Mouse (Mus musculus): ENCODE data around the gene Grap. TPM values are rescaled to one million over a fixed set of nuclear protein-coding genes. Genes with fewer than 3 reads are reported as not detected.

The Grap gene
- polyA plus RNA-seq, 1 experiment from 2014 or later: 14.5 TPM

DNA sequence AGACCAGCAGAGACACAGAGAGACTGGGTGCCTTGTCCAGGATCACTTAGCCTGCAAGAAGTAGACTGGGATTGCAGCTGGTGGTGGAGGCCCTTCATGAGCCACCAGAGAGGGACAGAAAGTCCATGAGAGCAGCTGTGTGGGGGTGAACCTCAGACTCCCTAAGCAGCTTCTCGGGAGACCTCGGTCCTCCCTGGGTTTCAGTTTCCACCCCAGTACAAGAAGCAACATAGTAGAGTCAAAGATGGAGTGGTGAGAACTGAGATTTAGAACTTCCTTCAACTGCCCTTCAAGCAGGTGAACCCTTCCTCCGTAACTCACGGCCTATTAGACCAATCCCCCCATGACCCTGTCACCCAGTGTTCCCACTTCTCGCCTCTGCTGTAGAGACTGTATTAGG is 9.1 kb downstream of the Grap start:
- Histone ChIP-seq H3K9ac (no peak overlapping the region), H3K36me3 (no peaks in the 10 kb centered on the region), H3K27me3 (no peaks in the 10 kb centered on the region), H3K27ac (no peak overlapping the region), H3K4me1 (0 out of 2 replicates have a peak, but pooled peaks cover 2% of the 10 kb centered on the region), H3K9me3 (no peaks in the 10 kb centered on the region), H3K4me3 (no peak overlapping the region), H3K4me2 (no peak overlapping the region)
- WGBS: 87% methylated on average over 5 of the region's 5 CpGs
- ATAC-seq (ENCODE audit: insufficient number of reproducible peaks, low FRiP score, low TSS enrichment, low read depth): no peak

- H3K36me3 ChIP-seq: no peaks in the 10 kb centered on the region
- no peaks in the 10 kb centered on the region for H3K27me3 ChIP-seq
- H3K9me3 ChIP-seq: no peaks in the 10 kb centered on the region
- no peak overlapping the region for H3K4me3 ChIP-seq
- H3K27ac ChIP-seq: no peak overlapping the region
- H3K4me1 ChIP-seq: no peaks in the 10 kb centered on the region
- H3K9ac ChIP-seq: no peak overlapping the region
- H3K4me2 ChIP-seq: no peak overlapping the region
- 81% methylated on average over 4 of the region's 4 CpGs for WGBS
- ATAC-seq (ENCODE audit: insufficient number of reproducible peaks, low FRiP score, low TSS enrichment, low read depth): no peak
Measured at GRCm38 (mm10) chr11:61665401-61665800, 12.3 kb downstream of the Grap start.

- Histone ChIP-seq H3K27me3 (no peaks in the 10 kb centered on the region), H3K4me3 (no peak overlapping the region), H3K4me1 (no peaks in the 10 kb centered on the region), H3K36me3 (no peaks in the 10 kb centered on the region), H3K9me3 (no peaks in the 10 kb centered on the region), H3K4me2 (no peak overlapping the region), H3K27ac (no peak overlapping the region), H3K9ac (no peak overlapping the region)
- no peak for ATAC-seq (ENCODE audit: insufficient number of reproducible peaks, low FRiP score, low TSS enrichment, low read depth)
- WGBS: 44% methylated on average over 7 of the region's 7 CpGs
Measured at GRCm38 (mm10) chr11:61665991-61666799, 13.1 kb downstream of the Grap start.

DNA sequence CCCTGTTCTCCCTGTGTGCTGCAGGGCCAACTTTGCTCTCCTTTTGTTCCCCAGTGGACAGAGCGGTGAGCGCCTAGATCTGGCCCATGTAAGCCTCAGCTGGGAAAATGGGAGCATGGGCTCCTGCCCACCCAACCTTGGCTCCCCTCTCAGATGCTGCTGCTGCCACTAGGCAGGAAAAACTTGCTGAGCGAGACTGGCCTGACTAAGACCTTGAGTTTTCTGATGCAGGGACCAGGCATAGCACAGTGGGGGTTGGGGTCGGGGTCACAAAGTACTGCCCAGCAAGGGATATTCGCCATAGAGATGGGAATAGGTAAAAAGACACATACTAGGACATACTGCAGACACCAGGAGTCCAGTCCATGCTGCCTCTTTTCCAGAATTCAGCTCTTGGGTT is 14.2 kb downstream of the Grap start:
- Histone ChIP-seq H3K27me3 (no peaks in the 10 kb centered on the region), H3K4me1 (no peaks in the 10 kb centered on the region), H3K4me3 (no peak overlapping the region), H3K9ac (no peak overlapping the region), H3K9me3 (no peaks in the 10 kb centered on the region), H3K36me3 (no peaks in the 10 kb centered on the region), H3K4me2 (no peak overlapping the region), H3K27ac (no peak overlapping the region)
- no peak for ATAC-seq (ENCODE audit: insufficient number of reproducible peaks, low FRiP score, low TSS enrichment, low read depth)
- WGBS: 84% methylated on average over 5 of the region's 5 CpGs

DNA sequence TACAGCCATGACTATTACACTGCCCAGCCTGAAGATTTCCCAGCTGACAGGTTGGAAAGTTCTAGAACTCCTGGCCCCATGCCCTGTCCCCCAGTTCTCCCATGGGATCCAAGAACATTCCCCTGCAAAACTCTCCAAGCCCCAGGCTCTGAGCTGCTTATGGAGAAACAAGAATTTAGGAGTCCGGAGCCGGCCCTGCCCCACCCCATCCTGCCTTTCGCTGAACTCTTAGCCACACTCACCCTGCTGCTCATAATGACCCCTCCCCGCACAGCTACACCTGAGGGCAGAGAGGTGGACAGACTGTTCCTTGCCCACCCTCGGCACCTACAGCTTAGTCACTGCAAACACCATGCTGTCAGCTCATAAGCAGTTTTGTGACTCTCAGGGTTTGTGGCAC is 14.7 kb downstream of the Grap start:
- WGBS: 55% methylated on average over 5 of the region's 5 CpGs

DNA sequence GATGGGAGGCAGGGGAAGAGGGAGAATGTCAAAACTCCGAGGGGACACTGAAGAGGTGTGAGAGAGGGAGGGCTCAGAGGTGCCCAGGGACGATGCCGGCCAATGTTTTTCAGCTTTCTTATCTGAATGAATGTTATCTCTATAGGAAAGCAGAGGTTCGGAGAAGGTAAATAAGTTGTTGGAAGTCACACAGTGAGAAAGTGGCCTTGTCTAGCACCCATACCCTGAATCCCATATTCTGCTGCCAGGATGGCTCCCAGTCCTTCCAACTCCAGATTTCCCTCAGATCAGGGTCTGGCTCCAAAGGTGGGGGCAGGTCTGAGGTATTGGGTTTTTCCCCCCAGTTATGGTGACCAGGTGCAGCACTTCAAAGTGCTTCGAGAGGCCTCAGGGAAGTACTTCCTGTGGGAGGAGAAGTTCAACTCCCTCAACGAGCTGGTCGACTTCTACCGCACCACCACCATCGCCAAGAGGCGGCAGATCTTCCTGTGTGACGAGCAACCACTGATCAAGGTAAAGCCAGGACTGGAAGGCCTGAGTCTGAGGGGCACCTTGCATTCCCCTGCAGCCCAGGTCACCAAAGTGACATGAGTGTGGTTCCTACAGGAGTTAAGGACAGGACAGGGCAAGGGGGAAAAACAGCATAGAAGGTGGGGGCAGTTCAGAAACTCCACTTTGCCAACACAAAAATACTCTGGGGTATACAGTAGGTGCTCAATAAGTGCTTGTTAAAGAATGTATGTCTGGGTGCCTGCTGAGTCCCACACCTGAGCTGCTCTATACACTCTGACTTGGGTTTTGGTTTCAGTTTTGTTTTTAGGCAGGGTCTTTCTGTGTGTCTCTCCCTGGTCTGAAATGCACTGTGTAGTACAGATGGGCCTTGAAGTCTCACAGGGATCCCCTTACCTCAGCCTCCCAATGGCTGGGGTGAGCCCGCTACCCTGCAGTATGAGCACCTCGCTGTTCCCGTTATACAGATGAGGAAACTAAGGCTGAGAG is 16.7 kb downstream of the Grap start:
- Histone ChIP-seq H3K9ac (no peak overlapping the region), H3K9me3 (no peaks in the 10 kb centered on the region), H3K36me3 (no peaks in the 10 kb centered on the region), H3K27ac (no peak overlapping the region), H3K27me3 (no peaks in the 10 kb centered on the region), H3K4me1 (peaks cover 12% of the 10 kb centered on the region), H3K4me3 (no peak overlapping the region), H3K4me2 (no peak overlapping the region)
- WGBS: 60% methylated on average over 14 of the region's 14 CpGs
- ATAC-seq (ENCODE audit: insufficient number of reproducible peaks, low FRiP score, low TSS enrichment, low read depth): no peak

More for the DNA sequence above, 14.7 kb downstream of the Grap start:
- Histone ChIP-seq H3K4me1 (no peaks in the 10 kb centered on the region), H3K27me3 (no peaks in the 10 kb centered on the region), H3K4me3 (no peak overlapping the region), H3K4me2 (no peak overlapping the region), H3K9ac (no peak overlapping the region), H3K36me3 (no peaks in the 10 kb centered on the region), H3K27ac (no peak overlapping the region), H3K9me3 (no peaks in the 10 kb centered on the region)
- no peak for ATAC-seq (ENCODE audit: insufficient number of reproducible peaks, low FRiP score, low TSS enrichment, low read depth)

DNA sequence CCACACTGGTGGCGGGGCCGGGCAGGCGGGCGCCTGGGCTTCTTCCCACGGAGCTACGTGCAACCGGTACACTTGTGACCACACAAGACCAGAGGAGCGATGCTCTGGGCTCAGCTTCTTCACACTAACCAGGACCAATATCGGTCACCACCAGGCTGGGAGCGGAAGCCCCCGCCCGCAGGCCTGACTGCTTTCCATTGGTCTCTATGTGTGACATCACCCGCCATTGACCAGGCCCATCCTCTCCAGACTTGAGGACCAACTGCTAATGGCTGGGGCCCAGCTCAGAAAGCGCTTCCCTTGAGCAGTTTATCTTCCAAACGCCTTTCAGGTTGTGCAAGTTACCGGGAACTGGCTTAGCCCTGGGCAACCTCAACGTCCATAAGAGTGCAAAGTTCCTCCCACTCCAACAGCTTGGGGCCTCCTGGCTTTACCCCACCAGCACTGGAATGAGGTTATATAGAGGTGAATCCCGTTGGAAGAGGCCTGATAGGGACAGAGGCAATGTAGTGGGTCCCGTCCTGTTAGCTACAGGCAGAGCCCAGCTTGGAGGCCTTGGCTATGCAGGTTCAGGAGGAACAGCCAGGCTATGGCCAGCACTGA is 18.8 kb downstream of the Grap start:
- Histone ChIP-seq H3K27me3 (no peaks in the 10 kb centered on the region), H3K9ac (no peak overlapping the region), H3K36me3 (no peaks in the 10 kb centered on the region), H3K4me1 (peaks cover 31% of the 10 kb centered on the region), H3K4me3 (no peak overlapping the region), H3K4me2 (no peak overlapping the region), H3K9me3 (no peaks in the 10 kb centered on the region), H3K27ac (no peak overlapping the region)
- no peak for ATAC-seq (ENCODE audit: insufficient number of reproducible peaks, low FRiP score, low TSS enrichment, low read depth)
- 60% methylated on average over 19 of the region's 19 CpGs for whole genome bisulfite sequencing

- Histone ChIP-seq H3K36me3 (no peaks in the 10 kb centered on the region), H3K27me3 (no peaks in the 10 kb centered on the region), H3K27ac (no peak overlapping the region), H3K4me2 (no peak overlapping the region), H3K4me3 (no peak overlapping the region), H3K4me1 (peaks cover 31% of the 10 kb centered on the region), H3K9me3 (no peaks in the 10 kb centered on the region), H3K9ac (no peak overlapping the region)
- no peak for ATAC-seq (ENCODE audit: insufficient number of reproducible peaks, low FRiP score, low TSS enrichment, low read depth)
- WGBS: 32% methylated on average over 8 of the region's 8 CpGs
Measured at GRCm38 (mm10) chr11:61673686-61674085, 20.6 kb downstream of the Grap start.

DNA sequence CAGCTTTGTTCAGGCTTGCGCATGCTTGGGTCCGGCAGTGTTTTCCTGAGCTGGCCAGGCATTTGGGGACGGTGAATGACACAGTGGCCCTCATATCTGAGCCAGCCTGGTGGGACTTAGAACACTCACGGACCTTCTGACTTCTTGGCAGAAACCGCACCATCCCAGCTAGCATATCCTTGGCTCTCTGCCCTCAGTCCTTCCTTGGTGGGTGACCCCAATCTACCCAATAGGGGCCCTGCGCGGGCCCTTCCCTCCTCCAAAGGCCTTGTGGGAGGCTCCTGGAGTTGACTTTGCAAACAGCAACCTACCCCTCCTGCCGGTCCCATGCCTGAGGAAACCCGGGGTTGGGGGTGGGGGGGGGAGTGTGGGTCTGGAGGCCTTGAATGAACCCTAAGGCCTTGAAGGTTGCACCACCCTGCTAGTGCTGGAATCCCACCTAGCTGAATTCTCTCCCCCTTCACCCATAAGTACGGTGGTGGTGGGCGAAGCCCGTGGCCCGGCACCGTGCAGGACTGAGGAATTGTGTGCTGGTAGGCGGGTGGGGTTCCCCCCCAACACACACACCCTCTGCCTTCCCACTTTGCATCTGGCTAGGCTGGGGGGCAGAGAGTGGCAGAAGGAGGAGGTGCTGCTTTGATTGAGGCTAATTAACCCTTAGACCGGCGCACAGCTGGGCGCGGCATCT is 21.2 kb downstream of the Grap start:
- H3K36me3 ChIP-seq: no peaks in the 10 kb centered on the region
- H3K9me3 ChIP-seq: no peaks in the 10 kb centered on the region
- H3K27ac ChIP-seq: no peak overlapping the region
- H3K27me3 ChIP-seq: no peaks in the 10 kb centered on the region
- ATAC-seq (ENCODE audit: insufficient number of reproducible peaks, low FRiP score, low TSS enrichment, low read depth): no peak
- H3K4me1 ChIP-seq: peaks cover 31% of the 10 kb centered on the region
- 31% methylated on average over 19 of the region's 19 CpGs for WGBS
- H3K4me2 ChIP-seq: peak overlapping the region; percentile 1; the same call in 1 of the 2 replicates
- H3K4me3 ChIP-seq: no peak overlapping the region
- no peak overlapping the region for H3K9ac ChIP-seq

GRCm38 (mm10) chr11:61674839-61675159 is 21.7 kb downstream of the Grap start:
- Histone ChIP-seq H3K27me3 (no peaks in the 10 kb centered on the region), H3K4me3 (no peak overlapping the region), H3K9me3 (no peaks in the 10 kb centered on the region), H3K27ac (no peak overlapping the region), H3K4me2 (peak overlapping the region; percentile 1; the same call in 1 of the 2 replicates), H3K9ac (no peak overlapping the region), H3K4me1 (peaks cover 31% of the 10 kb centered on the region), H3K36me3 (no peaks in the 10 kb centered on the region)
- WGBS: 9% methylated on average over 8 of the region's 8 CpGs
- 0 out of 2 replicates have a peak, but pooled peaks have one; percentile 27 for ATAC-seq (ENCODE audit: insufficient number of reproducible peaks, low FRiP score, low TSS enrichment, low read depth)

DNA sequence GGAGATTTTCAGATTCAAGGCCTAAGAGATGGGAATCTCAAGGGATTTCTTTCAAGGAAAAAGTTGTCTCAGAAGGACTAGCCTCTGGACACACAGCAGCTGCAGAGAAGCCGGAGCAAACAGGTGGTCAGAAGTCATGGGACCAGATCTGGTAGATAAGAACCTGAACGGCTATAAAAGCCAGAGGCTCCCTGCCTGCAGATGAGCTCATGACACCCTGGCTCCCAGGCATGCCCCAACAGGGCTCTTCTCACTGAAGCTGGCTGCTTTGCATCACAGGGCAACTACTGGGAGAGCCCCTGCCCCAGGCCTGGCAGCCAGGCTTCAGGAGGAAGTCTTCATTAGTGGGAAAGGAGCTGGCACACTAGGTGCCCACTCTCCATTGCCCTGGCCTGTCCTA is 22.3 kb downstream of the Grap start:
- Histone ChIP-seq H3K9me3 (no peaks in the 10 kb centered on the region), H3K27ac (no peak overlapping the region; the same call in 1 of the 2 replicates), H3K36me3 (no peaks in the 10 kb centered on the region), H3K4me1 (peaks cover 31% of the 10 kb centered on the region), H3K27me3 (no peaks in the 10 kb centered on the region), H3K4me3 (no peak overlapping the region), H3K4me2 (no peak overlapping the region), H3K9ac (no peak overlapping the region)
- no peak for ATAC-seq (ENCODE audit: insufficient number of reproducible peaks, low FRiP score, low TSS enrichment, low read depth)
- 20% methylated on average over 2 of the region's 2 CpGs for WGBS

Measured in limb, embryonic 15.5 days (tissue).